Mouse (Mus musculus) thymus, postnatal 0 days (tissue): Measurements from ENCODE around the gene Robo1. TPM values are rescaled to one million over a fixed set of nuclear protein-coding genes. Genes with fewer than 3 reads are reported as not detected.

Experiments
- DNase-seq: peaks from one replicate; pipeline ENCODE4 v3.0.0-alpha.2; 2015; ENCODE audit warnings: low spot score
- polyA plus RNA-seq: library from polyadenylated mRNA; unstranded; fragments of >200 nt; fragmentation: Nextera tagmentation; extraction: Ambion mirVana; gene quantifications from 2 replicates; pipeline ENCODE4 v1.2.1, GENCODE M21; 2015

Robo1 gene
- polyA plus RNA-seq, 1 experiment from 2014 or later, result 4.2 TPM

- no peak for DNase-seq
Measured at GRCm38 (mm10) chr16:72678450-72678849, 370.3 kb downstream of the Robo1 start.

DNA sequence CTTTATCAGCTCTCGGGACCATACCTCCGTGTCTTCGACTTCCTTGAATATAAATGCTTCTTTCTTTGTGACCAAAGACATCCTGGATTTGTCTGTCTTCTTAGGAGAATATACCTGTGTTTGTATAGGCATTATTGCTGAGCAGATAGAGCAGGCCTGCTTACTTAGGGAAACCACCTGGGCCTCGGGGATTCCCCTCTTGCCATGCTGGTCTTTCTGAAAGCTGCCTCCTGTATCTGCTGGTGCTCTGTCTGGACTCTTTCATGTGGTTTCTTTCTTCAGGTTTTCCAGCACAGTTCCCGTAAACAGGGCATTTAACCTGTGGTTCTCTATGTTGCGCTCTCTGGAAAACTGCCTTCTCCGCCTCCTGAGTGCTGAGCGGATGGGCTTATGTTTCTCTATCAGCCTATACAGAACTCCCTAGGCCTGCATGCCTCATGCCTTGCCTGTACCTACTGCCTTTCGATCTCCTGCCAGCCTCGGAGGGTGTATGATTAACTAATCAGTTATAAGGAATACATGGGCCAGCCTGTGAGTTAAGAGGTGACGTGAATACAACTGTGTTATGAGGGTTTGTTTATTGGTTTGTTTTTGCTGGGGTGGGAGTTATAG, 370.9 kb downstream of the Robo1 start:
- no peak for DNase-seq

GRCm38 (mm10) chr16:72685604-72686479, 377.7 kb downstream of the Robo1 start:
- no peak for DNase-seq

GRCm38 (mm10) chr16:72686480-72687053, 378.5 kb downstream of the Robo1 start:
- no peak for DNase-seq

GRCm38 (mm10) chr16:72687651-72688050, 379.5 kb downstream of the Robo1 start:
- no peak for DNase-seq

DNA sequence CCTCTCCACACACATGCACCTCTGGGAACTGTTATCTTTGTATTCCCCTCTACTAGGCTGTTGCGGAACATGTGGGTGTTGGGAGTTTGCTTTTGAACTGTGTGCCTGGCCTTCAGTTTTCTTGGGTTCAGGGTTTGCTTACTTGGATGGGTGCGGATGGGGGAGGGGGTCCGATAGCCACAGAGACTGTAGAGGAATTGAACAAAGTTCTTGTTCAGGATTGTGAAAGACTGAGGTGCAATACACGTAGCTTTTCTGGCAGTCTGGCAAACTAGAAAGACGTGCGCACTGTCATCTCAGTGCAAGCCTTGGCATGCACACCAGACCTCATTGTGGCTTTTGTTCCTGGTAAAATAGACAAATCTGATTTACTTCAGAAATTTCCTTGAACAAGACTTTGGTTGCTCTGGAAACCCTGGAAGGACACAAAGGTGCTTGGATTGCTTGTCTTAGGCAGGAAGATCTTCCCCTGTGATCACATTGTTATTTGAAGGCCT, 380.1 kb downstream of the Robo1 start:
- DNase-seq, result no peak

DNA sequence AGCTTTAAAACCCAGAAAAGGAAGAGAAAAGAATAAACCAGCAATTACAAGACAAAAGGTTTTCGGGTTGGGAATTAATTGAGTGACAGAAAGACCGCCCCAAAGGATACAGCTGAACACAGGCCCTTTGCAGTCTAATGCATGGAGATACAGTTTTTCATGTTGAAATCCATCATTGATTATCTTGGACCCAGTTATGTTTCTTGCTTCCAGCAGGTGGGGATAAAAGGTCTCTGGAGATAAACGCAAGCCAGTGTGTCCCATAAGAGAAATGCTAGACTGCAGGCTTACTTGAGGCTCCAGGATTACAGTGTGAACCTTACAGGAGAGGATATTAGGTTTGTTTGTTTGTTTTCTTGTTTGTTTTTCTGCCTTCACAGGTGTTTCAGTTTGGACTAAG, 383.8 kb downstream of the Robo1 start:
- DNase-seq, result no peak

GRCm38 (mm10) chr16:72693446-72694274, 385.6 kb downstream of the Robo1 start:
- DNase-seq, result no peak

- no peak for DNase-seq
Measured at GRCm38 (mm10) chr16:72694787-72695186, 386.7 kb downstream of the Robo1 start.

GRCm38 (mm10) chr16:72699238-72700006, 391.3 kb downstream of the Robo1 start:
- DNase-seq, result no peak

GRCm38 (mm10) chr16:72700297-72700696, 392.2 kb downstream of the Robo1 start:
- DNase-seq, result no peak

GRCm38 (mm10) chr16:72703486-72703885, 395.4 kb downstream of the Robo1 start:
- no peak for DNase-seq

DNA sequence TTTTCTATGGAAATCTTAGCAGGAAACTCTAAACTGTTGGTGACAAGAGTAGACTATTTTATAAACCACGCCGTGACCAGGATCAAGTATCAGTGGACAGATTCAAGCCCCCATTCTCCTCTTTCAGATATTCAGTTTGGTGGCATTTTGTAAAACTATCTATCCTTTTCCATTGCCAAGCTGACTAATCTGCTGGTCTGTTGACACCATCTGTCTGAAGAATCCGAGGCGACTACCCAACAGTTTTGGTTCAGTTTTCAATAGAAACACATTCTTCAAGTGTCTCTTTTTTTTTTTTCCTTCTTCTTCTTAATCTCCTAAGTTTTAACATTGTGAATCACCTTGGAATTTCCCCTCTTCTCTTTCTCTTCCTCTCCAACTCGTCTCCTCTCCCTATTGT, 397.7 kb downstream of the Robo1 start:
- DNase-seq, result no peak

DNA sequence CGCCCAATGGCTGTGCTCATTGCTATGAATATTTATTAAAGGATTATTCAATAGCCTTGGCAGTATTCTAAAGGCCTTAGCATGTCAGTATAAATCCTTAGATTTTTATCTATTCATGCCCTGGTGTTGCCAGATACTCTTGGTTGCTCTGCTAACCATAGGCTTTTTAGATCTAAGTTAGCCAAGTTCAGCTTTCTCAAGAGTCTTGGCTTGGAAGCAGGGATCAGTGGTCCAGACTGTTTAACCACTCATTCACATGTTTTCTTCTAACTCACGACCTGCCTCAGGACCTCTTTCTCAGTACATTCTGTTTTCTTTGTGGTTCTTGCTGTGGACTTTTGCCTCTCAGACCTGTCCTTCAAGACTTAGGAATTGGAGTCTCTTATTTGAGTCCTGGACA, 400.4 kb downstream of the Robo1 start:
- DNase-seq, result no peak

GRCm38 (mm10) chr16:72717118-72717802, 409.2 kb downstream of the Robo1 start:
- no peak for DNase-seq

DNA sequence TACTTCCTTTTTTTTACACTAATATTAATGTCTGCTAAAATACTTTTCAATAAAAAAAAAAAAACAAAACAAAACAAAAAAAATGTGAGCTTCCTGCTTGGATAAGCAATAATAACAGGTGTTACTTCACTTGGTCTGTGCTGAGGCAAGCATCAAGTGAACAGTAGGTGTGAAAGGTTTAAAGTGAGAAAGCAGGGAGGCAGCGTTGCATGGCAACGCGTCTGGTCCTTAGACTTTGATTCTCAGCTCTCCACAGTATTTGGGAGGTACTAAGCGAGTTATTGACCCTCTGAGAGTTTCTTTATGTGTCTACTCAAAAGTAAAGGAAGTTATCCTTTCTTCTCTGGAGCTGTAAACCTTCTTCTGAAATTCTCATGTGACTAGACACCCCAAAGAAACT, 411.0 kb downstream of the Robo1 start:
- no peak for DNase-seq

- no peak for DNase-seq
Measured at GRCm38 (mm10) chr16:72720979-72721378, 412.9 kb downstream of the Robo1 start.

DNA sequence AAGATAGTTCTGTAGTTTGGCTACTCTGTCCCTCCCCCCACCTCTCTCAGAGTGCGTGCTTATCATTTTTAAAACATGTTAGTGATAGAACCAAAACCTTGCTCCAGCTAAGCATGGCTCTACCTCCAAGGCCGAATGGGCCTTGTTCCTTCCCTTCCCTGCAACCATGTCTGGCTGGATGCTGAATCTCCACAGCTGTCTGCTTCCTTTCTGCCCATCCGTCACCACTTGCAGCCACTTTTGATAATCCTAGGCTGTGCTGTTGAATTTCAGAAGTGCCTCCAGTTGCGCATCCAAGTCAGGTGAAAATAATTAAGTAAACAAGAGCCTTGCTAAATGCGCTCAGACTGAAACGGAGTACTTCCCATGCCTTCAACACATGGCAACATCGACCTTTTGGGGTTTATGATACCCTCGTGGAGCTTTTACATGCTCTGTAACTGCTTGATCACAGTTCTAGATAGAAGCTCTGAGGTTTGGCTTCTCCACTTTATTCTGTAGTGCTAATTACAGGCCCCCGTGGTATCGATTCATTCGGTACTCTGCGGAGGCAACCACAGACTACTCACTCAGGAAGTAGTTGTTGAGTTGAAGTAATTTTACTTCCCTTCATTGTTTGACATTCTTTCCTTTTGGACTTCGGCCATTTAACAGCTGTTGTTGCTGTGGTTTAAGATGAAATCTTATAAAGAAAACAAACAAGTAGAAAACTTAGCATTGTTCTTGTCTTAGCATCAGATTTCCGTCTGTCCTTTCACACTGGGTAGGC, 413.8 kb downstream of the Robo1 start:
- DNase-seq, result no peak

- no peak for DNase-seq
Measured at GRCm38 (mm10) chr16:72734234-72734633, 426.1 kb downstream of the Robo1 start.
